Mouse (Mus musculus): Measurements from ENCODE around the gene Brca1.
"Not testable (repeated sequence)": the region's sequence is repeated elsewhere in the genome, so short reads cannot be mapped to it uniquely, and the experiment has no call there.

Brca1 gene

GRCm38 (mm10) chr11:101468731-101469130, 83.0 kb downstream of the Brca1 start:
- DNase-seq = no peak

DNA sequence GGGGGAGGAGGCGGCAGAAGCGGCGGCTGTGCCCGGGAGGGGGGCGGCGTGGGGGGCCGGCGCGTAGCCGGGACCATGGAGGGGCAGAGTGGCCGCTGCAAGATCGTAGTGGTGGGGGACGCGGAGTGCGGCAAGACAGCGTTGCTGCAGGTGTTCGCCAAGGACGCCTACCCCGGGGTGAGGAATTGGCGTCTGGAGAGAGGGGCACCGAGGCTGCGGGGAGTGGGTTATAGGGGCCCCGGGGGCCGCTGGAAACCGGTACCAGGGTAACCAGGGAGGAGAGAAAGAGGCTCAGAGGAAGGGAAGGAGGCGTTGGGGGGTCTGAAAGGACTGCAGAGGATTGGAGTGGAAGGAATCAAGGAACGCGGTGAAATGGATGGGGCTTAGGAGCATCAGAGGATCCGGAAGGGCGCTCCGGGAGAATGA, 83.5 kb downstream of the Brca1 start:
- DNase-seq = no peak

DNA sequence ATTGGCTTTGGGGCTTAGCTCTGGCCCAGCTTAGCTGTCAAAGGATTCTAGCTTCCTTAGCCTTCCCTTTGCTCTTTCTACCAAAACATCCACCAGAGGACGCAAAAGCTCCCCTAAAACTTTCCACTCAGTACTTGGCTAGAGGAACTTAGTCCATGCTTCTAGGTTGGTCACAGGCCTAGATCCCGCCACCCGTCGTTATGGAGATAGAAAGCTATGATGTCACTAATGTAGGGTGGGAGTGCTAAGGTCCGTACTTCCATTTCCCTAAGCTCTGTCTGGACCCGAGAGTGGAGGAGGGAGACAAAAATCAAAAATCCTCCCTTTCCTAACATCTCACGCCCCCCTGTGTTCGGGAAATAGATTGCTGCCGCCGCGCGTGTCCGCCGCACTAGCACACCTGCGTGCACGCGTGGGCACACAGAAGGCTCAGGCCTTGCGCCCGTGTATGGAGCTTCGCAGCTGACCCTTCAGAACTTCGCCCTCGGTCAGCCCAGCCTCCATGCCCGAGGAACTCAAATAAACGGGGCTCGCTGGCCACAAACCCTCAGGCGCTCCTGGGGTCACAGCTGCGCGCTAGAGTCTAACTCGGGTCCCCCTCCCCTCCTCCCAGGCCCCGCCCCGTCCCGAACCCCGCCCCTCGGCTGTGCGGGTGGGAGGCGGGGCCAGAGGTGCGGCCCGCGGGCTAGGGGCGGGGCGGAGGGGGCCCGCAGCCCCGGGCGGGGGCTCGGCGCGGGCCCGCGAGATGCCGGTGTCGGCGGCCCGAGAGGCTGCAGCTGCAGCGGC, 84.1 kb downstream of the Brca1 start:
- DNase-seq = peak; percentile 70

- not testable (repeated sequence) for DNase-seq
Measured at GRCm38 (mm10) chr11:101466552-101466950, 85.2 kb downstream of the Brca1 start.

DNA sequence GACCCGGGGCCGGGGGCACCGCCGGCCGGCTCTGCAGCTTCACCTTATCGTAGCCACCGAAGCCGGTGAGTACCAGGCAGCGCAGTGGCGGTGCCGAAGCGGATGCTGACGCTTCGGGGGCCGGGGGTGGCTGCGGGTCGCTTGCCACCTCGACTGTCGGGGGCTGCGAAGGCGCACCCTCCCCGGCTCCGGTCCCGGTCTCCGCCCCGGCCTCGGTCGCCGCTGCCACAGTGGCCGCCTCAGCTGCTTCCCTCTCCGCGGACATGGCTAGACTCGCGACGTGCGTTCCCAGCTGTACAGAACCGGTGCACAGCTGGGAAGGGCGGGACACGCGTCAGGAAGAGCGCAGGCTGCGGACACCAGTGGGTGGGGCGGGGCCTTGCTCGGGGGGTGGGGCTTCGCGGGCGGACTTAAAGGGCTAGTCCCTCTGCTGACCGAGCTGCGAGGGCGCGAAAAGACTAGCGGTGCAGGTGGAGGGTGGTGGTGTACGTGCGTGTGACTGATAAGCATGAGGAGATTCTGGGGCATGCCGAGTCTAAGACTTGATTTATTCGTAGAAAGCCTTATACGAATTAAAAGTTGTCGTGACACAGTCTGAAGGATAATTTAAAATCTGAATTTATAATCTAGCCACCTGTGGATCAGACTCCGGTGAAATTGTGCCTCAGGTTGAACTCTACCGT, 85.7 kb downstream of the Brca1 start, which contains the start of gene Vat1:
Gene Vat1 (minus strand): TSS at position 362 of the 683 bp plus-strand sequence.
- peak; percentile 75 for DNase-seq

GRCm38 (mm10) chr11:101465101-101465868, 86.5 kb downstream of the Brca1 start:
- peak; percentile 74 for DNase-seq

DNA sequence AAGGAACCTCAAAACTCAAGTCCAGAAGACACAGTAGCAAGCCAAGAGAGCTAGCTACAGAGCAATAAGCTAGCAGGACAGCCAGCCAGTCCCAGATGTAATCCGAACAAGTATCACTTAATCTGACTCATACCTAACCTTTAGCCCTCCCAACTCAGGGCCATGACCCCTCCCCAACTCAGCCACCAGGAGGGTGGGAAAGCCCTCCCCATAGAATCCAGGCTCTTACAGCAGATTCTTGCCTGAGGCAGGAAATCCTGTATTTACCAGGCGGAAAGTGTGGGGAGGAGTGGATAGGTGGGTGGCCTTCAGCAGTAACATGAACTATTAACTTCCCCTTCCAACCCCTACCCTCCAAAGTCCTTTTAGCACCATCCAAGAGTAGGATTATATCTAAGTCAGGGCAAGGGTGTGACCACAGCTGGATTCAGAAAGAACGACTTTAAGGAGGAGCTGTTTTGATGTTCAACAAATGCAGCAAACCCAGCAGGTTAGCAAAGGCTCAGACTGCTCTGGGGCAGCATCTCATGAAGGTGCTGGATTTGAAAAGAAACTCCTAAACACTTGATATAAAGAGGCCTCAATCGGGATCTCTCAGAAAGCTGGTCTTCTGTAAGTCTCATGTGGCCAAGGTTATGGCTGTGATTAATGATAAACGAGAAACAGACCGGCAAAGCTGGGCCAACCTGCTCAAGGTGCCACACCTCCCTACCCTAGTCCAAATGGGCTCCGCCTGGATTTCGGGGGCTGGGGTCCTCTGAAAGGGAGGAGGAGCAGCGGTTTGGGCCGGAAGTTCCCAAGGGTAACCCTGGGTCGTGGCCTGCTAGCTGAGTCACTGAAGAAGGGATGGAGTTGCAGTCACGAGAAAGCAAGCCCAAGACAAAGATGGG, 87.3 kb downstream of the Brca1 start, which contains the start of gene Rnd2:
Gene Rnd2 (plus strand): TSS at position 789 of the 890 bp plus-strand sequence.
- peak; percentile 59 for DNase-seq

DNA sequence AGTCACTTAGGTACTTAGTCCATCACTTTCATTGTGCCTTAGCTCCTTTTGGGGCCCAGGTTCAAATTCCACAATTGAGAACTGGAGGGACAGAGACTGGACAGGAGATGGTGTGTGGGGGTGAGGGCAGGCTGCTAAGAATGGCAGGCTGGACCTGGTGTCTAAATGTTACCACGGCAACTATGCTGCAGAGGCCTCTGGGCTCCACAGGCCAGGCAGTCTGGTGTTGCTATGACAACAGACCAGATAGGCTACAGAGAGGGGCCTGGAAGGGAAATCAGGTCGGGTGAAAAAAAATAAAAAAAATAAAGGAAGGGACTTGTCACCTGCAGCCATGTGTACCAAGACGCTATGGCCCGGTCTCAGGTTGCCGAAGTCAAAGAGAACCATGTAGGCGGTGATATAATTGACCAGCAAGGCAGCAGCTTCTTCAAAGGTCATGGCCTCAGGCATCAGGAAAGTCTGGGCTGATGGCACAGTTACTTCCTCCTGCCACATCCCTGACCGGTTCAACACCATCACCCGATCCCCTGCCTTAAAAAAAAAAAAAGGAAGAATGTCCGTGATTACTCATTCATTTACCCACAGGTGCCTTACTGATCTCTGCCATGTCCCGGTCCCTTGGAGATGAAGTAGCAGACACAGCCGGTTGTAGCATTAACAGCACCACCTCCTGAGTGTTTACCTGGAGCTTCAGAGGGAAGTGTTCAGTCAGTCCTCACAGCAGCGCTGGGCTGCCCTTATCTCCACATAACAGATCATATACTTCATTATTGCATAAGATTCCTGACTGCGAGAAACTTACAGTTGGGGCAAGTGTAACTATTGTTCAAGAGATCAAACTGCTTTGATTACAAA, 88.9 kb downstream of the Brca1 start:
- DNase-seq = no peak

GRCm38 (mm10) chr11:101462141-101462540, 89.6 kb downstream of the Brca1 start:
- no peak for DNase-seq

DNA sequence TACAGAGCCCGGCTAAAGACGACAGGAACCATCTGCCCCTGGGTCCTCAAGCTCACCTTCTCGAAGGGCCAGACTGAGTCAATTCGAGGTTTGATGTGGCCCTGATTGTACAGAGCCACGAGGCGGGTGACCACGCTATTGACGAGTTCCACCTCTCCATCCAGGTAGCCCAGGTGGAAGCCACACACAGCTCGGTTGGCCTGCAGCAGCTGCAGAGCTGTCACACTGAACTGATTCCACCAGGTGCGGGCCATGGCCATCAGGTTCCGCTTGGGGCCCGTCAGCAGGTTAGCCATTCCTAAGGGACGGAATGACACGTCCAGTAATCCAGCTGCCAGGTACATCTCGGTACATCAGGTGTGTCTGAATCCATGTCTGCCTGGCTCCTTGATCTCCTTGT, 91.4 kb downstream of the Brca1 start:
- DNase-seq = no peak

DNA sequence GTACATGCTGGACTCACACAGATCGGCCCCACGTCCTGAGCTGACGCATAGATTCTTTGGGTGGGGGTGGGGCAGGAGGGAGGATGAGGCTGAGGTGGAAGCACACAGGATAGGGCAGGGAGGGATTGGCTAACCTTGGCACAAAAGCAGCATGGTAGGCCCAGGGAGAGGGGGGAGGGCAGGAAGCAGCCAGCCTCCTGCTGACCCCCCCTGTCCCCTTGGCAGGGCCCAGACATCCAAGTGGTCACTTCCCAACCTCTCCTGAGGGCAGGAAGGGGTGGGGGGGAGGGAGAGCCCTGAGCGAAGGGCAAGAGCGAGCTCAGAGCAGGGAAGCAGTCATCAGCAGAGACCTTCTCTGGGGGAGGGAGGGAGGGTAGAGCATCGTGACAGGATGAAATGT, 92.0 kb downstream of the Brca1 start:
- DNase-seq = no peak

- DNase-seq = no peak
Measured at GRCm38 (mm10) chr11:101458217-101458616, 93.5 kb downstream of the Brca1 start.

DNA sequence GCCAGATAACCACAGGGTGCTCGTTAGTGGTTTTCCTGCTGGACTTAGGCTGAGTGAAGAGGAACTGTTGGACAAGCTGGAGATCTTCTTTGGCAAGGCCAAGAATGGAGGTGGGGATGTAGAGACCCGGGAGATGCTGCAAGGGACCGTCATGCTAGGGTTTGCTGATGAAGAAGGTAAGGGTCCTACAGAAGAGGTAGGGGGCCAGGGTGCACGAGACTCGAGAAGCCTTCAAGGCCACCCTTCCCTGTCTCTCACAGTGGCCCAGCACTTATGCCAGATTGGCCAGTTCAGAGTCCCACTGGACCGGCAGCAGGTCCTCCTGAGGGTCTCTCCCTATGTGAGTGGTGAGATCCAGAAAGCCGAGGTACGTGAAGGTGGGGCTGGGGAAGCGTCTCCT, 94.1 kb downstream of the Brca1 start:
- DNase-seq = no peak

GRCm38 (mm10) chr11:101455627-101456026, 96.1 kb downstream of the Brca1 start:
- DNase-seq = no peak

DNA sequence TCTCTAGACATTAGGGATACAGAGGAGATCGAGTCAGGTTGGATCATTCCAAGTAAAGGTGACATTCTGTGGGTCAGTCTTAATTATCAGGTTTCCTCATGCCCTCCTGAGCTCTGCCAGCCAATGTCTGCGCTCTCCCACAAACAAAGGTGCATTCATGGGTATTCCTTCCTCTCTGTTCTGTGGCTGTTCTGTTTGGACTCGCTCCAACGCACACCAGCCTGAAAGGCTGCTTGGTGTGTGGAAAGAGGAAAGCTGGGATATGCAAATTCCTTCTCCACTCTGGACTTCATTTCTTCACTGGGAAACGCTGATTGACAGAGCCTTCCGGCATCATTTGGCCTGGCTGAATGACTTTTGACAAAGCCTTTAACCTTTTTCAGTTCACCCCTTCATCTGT, 97.1 kb downstream of the Brca1 start:
- no peak for DNase-seq

- no peak for DNase-seq
Measured at GRCm38 (mm10) chr11:101452093-101452774, 99.5 kb downstream of the Brca1 start.

- DNase-seq = no peak
Measured at GRCm38 (mm10) chr11:101451536-101451935, 100.2 kb downstream of the Brca1 start.

DNA sequence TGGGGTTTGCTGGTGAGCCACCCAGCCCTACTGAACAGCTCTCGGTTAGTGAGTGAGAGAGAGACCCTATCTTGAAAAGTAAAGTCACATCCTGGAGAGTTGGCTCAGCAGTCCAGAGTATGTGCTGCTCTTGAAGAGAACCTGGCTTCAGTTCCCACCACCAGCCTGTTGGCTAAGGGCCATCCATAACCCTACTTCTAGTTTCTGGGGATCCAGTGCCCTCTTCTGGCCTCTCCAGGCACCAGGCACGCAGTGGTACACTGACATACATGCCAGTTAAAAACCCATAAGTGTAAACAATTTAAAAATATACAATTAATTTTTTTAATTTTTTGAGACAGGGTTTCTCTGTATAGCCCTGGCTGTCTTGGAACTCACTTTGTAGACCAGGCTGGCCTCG, 101.4 kb downstream of the Brca1 start:
- DNase-seq = no peak

GRCm38 (mm10) chr11:101449596-101449995, 102.2 kb downstream of the Brca1 start:
- DNase-seq = not testable (repeated sequence)

GRCm38 (mm10) chr11:101448899-101449298, 102.9 kb downstream of the Brca1 start:
- no peak for DNase-seq

GRCm38 (mm10) chr11:101448274-101448746, 103.4 kb downstream of the Brca1 start, which contains the start of gene Ifi35:
Gene Ifi35 (plus strand): TSS chr11:101448407.
- DNase-seq = peak; percentile 84

Data from lung, postnatal 14 days (tissue).